Mouse (Mus musculus) forebrain, embryonic 16.5 days (tissue): ENCODE measurements around the gene Tmem18. TPM values are rescaled to one million over a fixed set of nuclear protein-coding genes. Genes with fewer than 3 reads are reported as not detected.
A peak's percentile ranks its signal among the peaks of the same experiment; 100 is the strongest.

ENCODE experiments used
- ATAC-seq: fragments of 200-750 bp; cut with Nextera tagmentation; 2 replicates; pipeline ENCODE4 v1.8.0; 2017; ENCODE audit warnings: mild to moderate bottlenecking, moderate library complexity
- H3K27ac ChIP-seq: fragments of 300-500 bp; sonication (generic); 2 replicates; pipeline ENCODE4 v1.5.1; 2014; ENCODE audit warnings: low read length, control low read depth
- H3K27me3 ChIP-seq: fragments of 300-500 bp; sonication (generic); replicated peaks from 2 replicates; pipeline ENCODE4 v1.6.1; 2014; ENCODE audit warnings: low read length; ENCODE audit not compliant: control insufficient read depth, insufficient read depth
- H3K36me3 ChIP-seq: fragments of 300-500 bp; sonication (generic); 2 replicates; pipeline ENCODE4 v1.6.1; 2014; ENCODE audit not compliant: control insufficient read depth, insufficient read depth
- H3K4me1 ChIP-seq: fragments of 300-500 bp; sonication (generic); replicated peaks from 2 replicates; pipeline ENCODE4 v1.6.1; 2014; ENCODE audit warnings: low read length; ENCODE audit not compliant: control insufficient read depth, insufficient read depth
- H3K4me2 ChIP-seq: fragments of 300-500 bp; sonication (generic); 2 replicates; pipeline ENCODE4 v1.6.1; 2014; ENCODE audit warnings: mild to moderate bottlenecking, low read length, control low read depth
- H3K4me3 ChIP-seq: fragments of 300-500 bp; sonication (generic); replicated peaks from 2 replicates; pipeline ENCODE4 v1.5.1; 2014; ENCODE audit warnings: mild to moderate bottlenecking, low read length, control low read depth
- H3K9ac ChIP-seq: fragments of 300-500 bp; sonication (generic); replicated peaks from 2 replicates; pipeline ENCODE4 v1.6.1; 2014; ENCODE audit warnings: low read depth, low read length, control low read depth
- H3K9me3 ChIP-seq: fragments of 300-500 bp; sonication (generic); 2 replicates; pipeline ENCODE4 v1.6.1; 2016; ENCODE audit warnings: low read length; ENCODE audit not compliant: control insufficient read depth
- WGBS: fragments of 180-500 bp; shearing (Covaris S2); extraction: QIAGEN DNeasy Blood & Tissue Kit; methylation state at CpG from one replicate; pipeline ENCODE4 v1.1.7; 2014; 5-methylcytosine and 5-hydroxymethylcytosine counted together
- polyA plus RNA-seq: library from polyadenylated mRNA; unstranded; fragments of >200 nt; fragmentation: Nextera tagmentation; extraction: Ambion mirVana; gene quantifications from 2 replicates; pipeline ENCODE4 v1.2.1, GENCODE M21; 2015

Gene Tmem18
- polyA plus RNA-seq, 1 experiment from 2014 or later, result 32.6 TPM

- H3K36me3 ChIP-seq, result no peaks in the 10 kb centered on the region
- no peaks in the 10 kb centered on the region for H3K9me3 ChIP-seq
- no peak overlapping the region for H3K4me2 ChIP-seq
- no peak overlapping the region for H3K4me3 ChIP-seq
- H3K9ac ChIP-seq, result no peak overlapping the region
- H3K27ac ChIP-seq, result no peak overlapping the region
- no peaks in the 10 kb centered on the region for H3K4me1 ChIP-seq
- no peak for ATAC-seq
- no peaks in the 10 kb centered on the region for H3K27me3 ChIP-seq
- 90% methylated on average over 5 of the region's 5 CpGs for WGBS
Measured at GRCm38 (mm10) chr12:30591832-30592231, 7.6 kb downstream of the Tmem18 start.

- ATAC-seq, result peak; percentile 78
- H3K27me3 ChIP-seq, result no peaks in the 10 kb centered on the region
- H3K9ac ChIP-seq, result no peak overlapping the region
- no peaks in the 10 kb centered on the region for H3K36me3 ChIP-seq
- WGBS, result 39% methylated on average over 8 of the region's 8 CpGs
- no peak overlapping the region for H3K27ac ChIP-seq
- H3K4me3 ChIP-seq, result no peak overlapping the region
- no peaks in the 10 kb centered on the region for H3K4me1 ChIP-seq
- H3K9me3 ChIP-seq, result no peaks in the 10 kb centered on the region
- no peak overlapping the region for H3K4me2 ChIP-seq
Measured at GRCm38 (mm10) chr12:30596818-30597407, 12.7 kb downstream of the Tmem18 start.

GRCm38 (mm10) chr12:30598955-30599354 is 14.7 kb downstream of the Tmem18 start:
- Histone ChIP-seq H3K4me1 (no peaks in the 10 kb centered on the region), H3K4me3 (no peak overlapping the region), H3K36me3 (no peaks in the 10 kb centered on the region), H3K9me3 (no peaks in the 10 kb centered on the region), H3K27ac (no peak overlapping the region), H3K9ac (no peak overlapping the region), H3K4me2 (no peak overlapping the region), H3K27me3 (no peaks in the 10 kb centered on the region)
- ATAC-seq, result no peak
- WGBS, result 35% methylated on average over 3 of the region's 3 CpGs

- no peak overlapping the region for H3K9ac ChIP-seq
- H3K27ac ChIP-seq, result no peak overlapping the region
- no peaks in the 10 kb centered on the region for H3K36me3 ChIP-seq
- H3K4me2 ChIP-seq, result no peak overlapping the region
- no peaks in the 10 kb centered on the region for H3K27me3 ChIP-seq
- H3K9me3 ChIP-seq, result no peaks in the 10 kb centered on the region
- peaks cover 2% of the 10 kb centered on the region; the same call in 1 of the 2 replicates for H3K4me1 ChIP-seq
- no peak for ATAC-seq
- no peak overlapping the region for H3K4me3 ChIP-seq
- 83% methylated on average over 2 of the region's 2 CpGs for WGBS
Measured at GRCm38 (mm10) chr12:30599474-30599873, 15.2 kb downstream of the Tmem18 start.

- 82% methylated on average over 2 of the region's 2 CpGs for WGBS
- Histone ChIP-seq H3K27ac (no peak overlapping the region), H3K9ac (no peak overlapping the region), H3K9me3 (no peaks in the 10 kb centered on the region), H3K36me3 (no peaks in the 10 kb centered on the region), H3K4me2 (no peak overlapping the region), H3K4me3 (no peak overlapping the region), H3K4me1 (peaks cover 4% of the 10 kb centered on the region; the same call in 1 of the 2 replicates), H3K27me3 (no peaks in the 10 kb centered on the region)
- no peak for ATAC-seq
Measured at GRCm38 (mm10) chr12:30599997-30600396, 15.8 kb downstream of the Tmem18 start.

GRCm38 (mm10) chr12:30604012-30604411 is 19.8 kb downstream of the Tmem18 start:
- WGBS, result 41% methylated on average over 9 of the region's 9 CpGs
- no peak for ATAC-seq
- no peak overlapping the region for H3K4me3 ChIP-seq
- H3K9me3 ChIP-seq, result no peaks in the 10 kb centered on the region
- no peaks in the 10 kb centered on the region for H3K27me3 ChIP-seq
- no peak overlapping the region for H3K27ac ChIP-seq
- no peak overlapping the region for H3K9ac ChIP-seq
- no peak overlapping the region for H3K4me2 ChIP-seq
- peaks cover 4% of the 10 kb centered on the region; the same call in 1 of the 2 replicates for H3K4me1 ChIP-seq
- H3K36me3 ChIP-seq, result no peaks in the 10 kb centered on the region

GRCm38 (mm10) chr12:30604876-30605275 is 20.6 kb downstream of the Tmem18 start:
- no peak overlapping the region for H3K9ac ChIP-seq
- H3K27me3 ChIP-seq, result no peaks in the 10 kb centered on the region
- peaks cover 4% of the 10 kb centered on the region; the same call in 1 of the 2 replicates for H3K4me1 ChIP-seq
- H3K4me3 ChIP-seq, result no peak overlapping the region
- no peak overlapping the region for H3K4me2 ChIP-seq
- no peaks in the 10 kb centered on the region for H3K9me3 ChIP-seq
- no peaks in the 10 kb centered on the region for H3K36me3 ChIP-seq
- 75% methylated on average over 6 of the region's 6 CpGs for WGBS
- no peak overlapping the region for H3K27ac ChIP-seq
- ATAC-seq, result no peak

- Histone ChIP-seq H3K9ac (no peak overlapping the region), H3K36me3 (no peaks in the 10 kb centered on the region), H3K4me3 (no peak overlapping the region), H3K4me2 (no peak overlapping the region), H3K27ac (no peak overlapping the region), H3K4me1 (peaks cover 4% of the 10 kb centered on the region; the same call in 1 of the 2 replicates), H3K9me3 (no peaks in the 10 kb centered on the region), H3K27me3 (no peaks in the 10 kb centered on the region)
- ATAC-seq, result no peak
- 91% methylated on average over 6 of the region's 6 CpGs for WGBS
Measured at GRCm38 (mm10) chr12:30605941-30606340, 21.7 kb downstream of the Tmem18 start.

- no peaks in the 10 kb centered on the region for H3K9me3 ChIP-seq
- WGBS, result 69% methylated on average over 8 of the region's 8 CpGs
- H3K27me3 ChIP-seq, result no peaks in the 10 kb centered on the region
- no peak overlapping the region for H3K27ac ChIP-seq
- peaks cover 4% of the 10 kb centered on the region; the same call in 1 of the 2 replicates for H3K4me1 ChIP-seq
- no peak overlapping the region for H3K9ac ChIP-seq
- no peak for ATAC-seq
- no peak overlapping the region for H3K4me3 ChIP-seq
- H3K36me3 ChIP-seq, result no peaks in the 10 kb centered on the region
- no peak overlapping the region for H3K4me2 ChIP-seq
Measured at GRCm38 (mm10) chr12:30606743-30607142, 22.5 kb downstream of the Tmem18 start.

- 68% methylated on average over 8 of the region's 8 CpGs for WGBS
- Histone ChIP-seq H3K36me3 (no peaks in the 10 kb centered on the region), H3K4me2 (no peak overlapping the region), H3K9ac (no peak overlapping the region), H3K4me3 (no peak overlapping the region), H3K27ac (no peak overlapping the region), H3K27me3 (no peaks in the 10 kb centered on the region), H3K9me3 (no peaks in the 10 kb centered on the region), H3K4me1 (no peaks in the 10 kb centered on the region)
- ATAC-seq, result no peak
Measured at GRCm38 (mm10) chr12:30618425-30618824, 34.2 kb downstream of the Tmem18 start.
